Mouse (Mus musculus) myocyte (in vitro differentiated cells): ENCODE measurements around the gene Sdk1.
A peak's percentile ranks its signal among the peaks of the same experiment; 100 is the strongest.

Source experiments
- E2F4 ChIP-seq: IDR thresholded peaks from one replicate; pipeline ENCODE4 v1.6.1; 2011; ENCODE audit warnings: mild to moderate bottlenecking, control low read depth, moderate library complexity; ENCODE audit not compliant: insufficient read depth
- MAX ChIP-seq: IDR thresholded peaks from one replicate; pipeline ENCODE4 v1.6.1; 2011; ENCODE audit warnings: low read depth, mild to moderate bottlenecking, control low read depth
- MYOD1 ChIP-seq, 3 experiments: IDR thresholded peaks; one replicate each; pipeline ENCODE4 v1.6.1; 2011; ENCODE audit warnings: control low read depth in 2 of 3, low read depth in 2 of 3, mild to moderate bottlenecking in 2 of 3, moderate library complexity in 1 of 3; ENCODE audit not compliant: insufficient read length in 2 of 3, control insufficient read depth in 1 of 3
- POLR2A ChIP-seq: IDR thresholded peaks from one replicate; pipeline ENCODE4 v1.6.1; 2011; ENCODE audit warnings: low read depth, mild to moderate bottlenecking, control low read depth, moderate library complexity; ENCODE audit not compliant: insufficient read length
- POLR2AphosphoS2 ChIP-seq: IDR thresholded peaks from one replicate; pipeline ENCODE4 v1.6.1; 2011; ENCODE audit warnings: low read depth, control low read depth; ENCODE audit not compliant: insufficient read length
- TCF12 ChIP-seq: IDR thresholded peaks from one replicate; pipeline ENCODE4 v1.6.1; 2011; ENCODE audit warnings: mild to moderate bottlenecking, control low read depth; ENCODE audit not compliant: poor library complexity, insufficient read depth, severe bottlenecking
- USF1 ChIP-seq: IDR thresholded peaks from one replicate; pipeline ENCODE4 v1.6.1; 2011; ENCODE audit warnings: low read depth, mild to moderate bottlenecking, control low read depth, moderate library complexity

GRCm38 (mm10) chr5:141406926-141407325 lies 165.6 kb downstream of the Sdk1 start:
- no peak for TF ChIP-seq TCF12
- TF ChIP-seq POLR2A, result no peak
- no peak for TF ChIP-seq POLR2AphosphoS2
- TF ChIP-seq E2F4, result no peak
- no peak for TF ChIP-seq USF1
- TF ChIP-seq MYOD1 (IDR thresholded peaks at IDR 0.05; ENCODE audit: control insufficient read depth in 1 of 3, insufficient read length in 2 of 3, low read depth in 2 of 3), result no peak
- TF ChIP-seq MAX, result peak; percentile 57
